Mouse (Mus musculus) 3T3-L1 (cell line): Measurements from ENCODE around the gene Trafd1.

Experiments
- DNase-seq: peaks from one replicate; pipeline ENCODE4 v3.0.0-alpha.2; 2015; ENCODE audit warnings: low read depth, low spot score

Trafd1 gene

DNA sequence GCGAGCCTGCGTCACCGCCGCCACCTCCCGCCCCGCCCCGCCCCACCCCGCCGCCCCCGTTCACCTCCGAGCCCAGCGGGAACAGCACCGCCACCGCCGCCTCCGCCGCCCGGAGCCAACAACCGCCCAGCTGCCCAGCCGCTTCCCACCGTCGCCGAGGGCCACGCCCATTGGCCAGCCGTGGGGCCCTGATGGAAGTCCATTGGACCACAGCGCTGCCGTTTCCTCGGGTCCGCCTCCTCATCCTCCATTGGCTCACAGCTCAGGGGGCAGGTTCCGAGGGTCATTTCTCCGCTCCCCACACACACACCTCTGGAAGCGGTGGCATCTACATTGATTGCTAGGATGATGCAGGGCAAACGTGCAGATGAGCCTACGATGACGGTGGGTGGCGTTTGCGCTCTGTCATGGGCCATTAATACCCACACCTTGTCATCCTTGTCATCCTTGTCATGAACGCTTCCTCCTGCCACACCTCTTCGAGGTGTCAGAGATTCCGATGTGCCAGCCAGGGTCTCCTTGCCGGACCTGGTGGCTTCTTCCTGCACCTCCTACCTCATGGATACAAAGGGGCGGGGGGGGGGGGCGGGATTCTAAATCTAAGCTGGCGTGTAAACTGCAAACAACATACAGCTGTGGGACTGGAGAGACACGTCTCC, at the start of gene Trafd1:
TSS of gene Trafd1 (minus strand) at position 172 of the 659 bp plus-strand sequence.
- peak; percentile 97 for DNase-seq

DNA sequence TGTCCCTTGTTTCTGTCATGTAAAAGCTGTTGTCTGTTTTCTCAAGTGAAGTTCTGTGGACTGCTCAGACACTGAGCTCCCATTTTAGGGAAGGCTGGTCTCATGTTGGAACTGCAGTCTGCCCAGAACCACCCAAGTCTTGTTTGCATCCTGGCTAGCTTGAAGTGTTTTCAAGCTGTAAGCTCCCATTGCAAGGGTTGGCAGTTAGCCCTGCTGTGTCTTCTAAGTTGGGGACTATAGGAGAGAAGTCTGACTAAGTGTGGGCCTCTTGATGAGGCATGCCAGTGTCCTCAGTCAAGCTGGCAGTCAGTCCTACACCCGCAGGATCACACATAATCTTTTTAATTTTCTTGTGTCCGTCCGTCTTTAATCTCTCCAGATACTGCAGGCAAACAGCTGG, 43.5 kb upstream of the Trafd1 start:
- DNase-seq: no peak

DNA sequence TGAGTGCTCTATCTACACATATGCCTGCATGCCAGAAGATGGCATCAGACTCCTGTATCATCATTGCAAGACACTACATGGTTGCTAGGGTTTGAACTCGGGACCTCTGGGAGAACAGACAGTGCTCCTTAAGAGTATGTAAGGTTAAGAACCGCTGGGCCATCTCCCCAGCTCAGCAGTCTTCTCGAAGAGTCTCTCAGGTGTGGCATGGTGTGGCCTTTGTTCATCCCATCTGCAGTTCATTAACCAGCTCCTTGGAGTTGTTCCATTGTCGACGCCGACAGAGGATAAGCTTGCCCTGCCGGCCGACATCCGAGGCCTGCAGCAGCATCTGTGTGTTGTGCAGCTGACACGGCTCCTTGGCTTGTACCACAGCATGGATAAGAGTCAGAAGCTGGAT, 37.9 kb upstream of the Trafd1 start:
- DNase-seq: no peak

DNA sequence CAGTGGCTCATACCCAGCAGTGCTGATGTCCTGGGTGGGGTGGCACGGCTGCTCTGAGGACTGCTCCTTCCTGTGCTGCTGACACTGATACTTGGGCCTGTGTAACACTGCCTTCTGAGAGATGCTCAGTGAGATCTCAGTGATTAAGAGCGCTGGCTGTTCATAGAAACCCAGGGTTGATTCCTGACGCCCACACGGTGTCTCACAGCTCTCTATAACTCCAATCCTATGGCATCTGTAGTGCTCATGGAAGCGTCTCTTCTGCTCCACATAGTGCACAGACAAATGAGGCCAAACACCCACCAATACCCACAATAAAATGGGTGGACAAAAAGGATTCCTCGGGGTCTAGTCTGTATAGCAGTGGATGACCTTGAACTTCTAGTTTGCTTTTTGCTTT, 37.4 kb upstream of the Trafd1 start:
- no peak for DNase-seq

DNA sequence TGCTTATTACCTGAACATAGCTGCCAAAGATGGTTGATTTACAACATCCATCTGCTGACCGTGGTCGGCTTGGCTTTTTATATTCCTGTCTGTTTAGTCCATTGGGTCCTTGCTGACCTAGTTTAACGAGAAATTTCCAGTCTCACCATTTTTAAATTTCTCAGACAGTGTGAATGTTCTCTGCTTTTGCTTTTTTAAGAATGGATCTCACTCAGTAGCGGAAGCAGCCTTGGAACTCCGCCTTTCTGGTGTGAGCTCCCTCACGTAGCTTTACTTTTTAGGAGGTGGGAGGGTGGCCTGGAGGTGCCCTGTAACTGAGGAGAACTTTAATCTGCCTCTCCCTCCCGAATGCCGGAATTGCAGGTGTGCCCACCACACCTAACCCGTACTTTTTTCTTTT, 35.3 kb upstream of the Trafd1 start:
- no peak for DNase-seq

DNA sequence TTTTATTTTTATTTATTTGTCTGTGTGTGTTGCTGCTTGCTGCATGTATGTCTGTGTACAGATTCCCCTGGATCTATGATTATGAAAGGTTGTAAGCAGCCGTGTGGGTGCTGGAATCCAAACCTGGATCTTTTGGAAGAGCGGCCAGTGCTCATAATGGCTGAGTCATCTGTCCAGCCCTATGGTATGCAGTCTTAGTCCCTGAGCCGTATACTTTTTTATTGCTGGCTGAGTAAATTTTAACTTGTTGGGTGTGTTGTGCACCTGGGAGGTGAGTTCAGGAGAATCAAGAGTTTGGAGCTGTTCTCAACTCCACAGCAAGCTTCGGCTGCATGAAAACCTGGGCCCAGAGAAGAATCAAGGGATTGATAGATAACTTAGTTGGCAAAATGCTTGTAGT, 25.5 kb upstream of the Trafd1 start:
- DNase-seq: no peak

DNA sequence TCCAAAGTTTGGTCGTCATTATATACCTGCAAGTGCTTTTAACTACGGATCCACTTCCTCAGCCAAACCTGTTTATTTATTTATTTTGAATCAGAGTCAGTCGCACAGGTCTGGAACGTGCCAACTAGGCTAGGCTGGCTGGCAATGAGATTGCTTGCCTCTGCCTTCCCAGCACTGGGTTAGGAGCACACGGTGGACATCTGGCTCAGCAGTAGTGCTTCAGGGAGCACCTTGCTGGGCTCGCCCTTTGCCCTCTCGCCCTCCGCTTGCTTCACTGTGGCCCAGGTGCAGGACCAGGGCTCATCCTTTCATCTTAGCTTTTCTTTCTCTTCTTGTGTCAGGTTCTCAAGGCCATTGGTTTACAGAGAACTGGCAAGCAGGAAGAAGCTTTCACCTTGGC, 22.4 kb upstream of the Trafd1 start:
- DNase-seq: no peak

DNA sequence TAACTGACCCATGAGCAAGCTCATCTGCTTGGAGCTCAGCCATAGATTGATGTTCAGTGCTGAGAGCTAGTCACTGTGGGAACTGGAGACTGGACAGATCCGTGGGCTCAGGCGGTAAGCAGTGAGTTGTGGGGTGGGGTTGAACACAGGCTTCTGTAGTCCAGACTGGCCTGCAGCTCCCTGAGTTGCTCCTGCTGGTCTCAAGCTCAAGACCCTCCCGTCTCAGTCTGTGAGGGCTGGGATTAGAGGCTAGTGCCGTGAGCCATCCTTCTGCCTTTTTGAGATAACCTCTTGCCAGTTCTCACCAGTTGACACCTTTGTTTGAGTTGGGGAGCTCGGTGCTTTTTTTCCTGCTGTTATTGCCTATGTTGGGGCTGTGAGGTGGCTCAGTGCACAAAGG, 15.4 kb upstream of the Trafd1 start:
- DNase-seq: peak; percentile 49

DNA sequence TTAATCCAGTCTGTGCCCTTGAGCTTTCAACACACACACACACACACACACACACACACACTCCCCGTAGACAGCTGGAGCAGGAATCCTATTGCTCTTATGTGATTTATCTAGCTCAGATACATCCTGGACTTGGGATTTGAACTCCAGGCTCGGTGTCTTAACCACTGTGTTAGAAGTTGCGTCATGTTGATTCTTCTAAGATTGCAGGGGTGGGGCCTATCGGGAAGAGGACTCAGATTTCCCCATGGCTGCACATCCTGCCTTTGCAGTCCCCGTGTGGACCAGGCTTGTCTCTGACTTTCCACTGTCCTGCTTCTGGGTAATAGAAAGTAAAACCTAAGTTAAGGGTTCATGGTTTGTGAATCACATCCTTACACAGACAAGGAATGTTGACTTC, 14.6 kb upstream of the Trafd1 start:
- peak; percentile 72 for DNase-seq

DNA sequence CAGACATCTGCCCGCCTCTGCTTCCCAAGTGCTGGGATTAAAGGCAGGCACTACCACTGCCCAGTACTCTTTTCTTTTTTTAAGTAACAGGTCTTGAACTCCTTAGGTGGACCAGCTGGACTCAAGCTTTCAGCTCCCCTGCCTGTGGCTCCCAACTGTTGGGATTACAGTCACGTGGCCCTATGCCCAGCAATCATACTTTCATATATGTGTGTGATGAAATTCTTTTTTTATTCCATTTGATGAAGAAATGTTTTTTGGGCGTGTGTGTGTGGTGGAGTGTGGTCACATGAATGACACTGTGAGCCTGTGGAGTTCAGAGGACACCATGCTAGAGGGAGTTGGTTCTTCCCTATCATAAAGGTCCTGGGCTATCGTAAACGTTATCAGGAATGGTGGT, 14.1 kb upstream of the Trafd1 start:
- peak; percentile 61 for DNase-seq

DNA sequence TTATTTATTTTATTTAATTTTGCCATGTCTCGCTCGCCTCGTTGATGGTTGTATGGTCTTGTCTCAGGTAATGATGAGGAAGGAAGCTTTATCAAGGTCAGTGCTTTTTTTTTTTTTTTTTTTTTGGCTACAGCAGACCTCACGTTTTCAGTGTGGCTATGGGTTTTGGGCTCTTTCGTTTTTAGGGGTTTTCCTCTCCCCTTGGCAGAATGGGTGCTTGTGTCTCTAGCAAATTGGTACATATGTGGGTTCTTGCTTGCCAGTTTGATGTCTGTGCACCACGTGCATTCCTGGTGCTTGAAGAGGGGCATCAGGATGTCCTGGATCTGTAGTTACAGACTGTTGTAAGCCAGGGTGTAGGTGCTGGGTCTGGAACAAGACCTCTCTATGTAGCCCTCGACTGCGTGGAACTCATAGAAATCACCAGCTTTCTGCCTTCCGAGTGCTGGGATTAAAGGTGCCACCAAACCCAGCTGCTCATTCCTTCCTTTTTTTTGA, 13.6 kb upstream of the Trafd1 start:
- peak; percentile 32 for DNase-seq

DNA sequence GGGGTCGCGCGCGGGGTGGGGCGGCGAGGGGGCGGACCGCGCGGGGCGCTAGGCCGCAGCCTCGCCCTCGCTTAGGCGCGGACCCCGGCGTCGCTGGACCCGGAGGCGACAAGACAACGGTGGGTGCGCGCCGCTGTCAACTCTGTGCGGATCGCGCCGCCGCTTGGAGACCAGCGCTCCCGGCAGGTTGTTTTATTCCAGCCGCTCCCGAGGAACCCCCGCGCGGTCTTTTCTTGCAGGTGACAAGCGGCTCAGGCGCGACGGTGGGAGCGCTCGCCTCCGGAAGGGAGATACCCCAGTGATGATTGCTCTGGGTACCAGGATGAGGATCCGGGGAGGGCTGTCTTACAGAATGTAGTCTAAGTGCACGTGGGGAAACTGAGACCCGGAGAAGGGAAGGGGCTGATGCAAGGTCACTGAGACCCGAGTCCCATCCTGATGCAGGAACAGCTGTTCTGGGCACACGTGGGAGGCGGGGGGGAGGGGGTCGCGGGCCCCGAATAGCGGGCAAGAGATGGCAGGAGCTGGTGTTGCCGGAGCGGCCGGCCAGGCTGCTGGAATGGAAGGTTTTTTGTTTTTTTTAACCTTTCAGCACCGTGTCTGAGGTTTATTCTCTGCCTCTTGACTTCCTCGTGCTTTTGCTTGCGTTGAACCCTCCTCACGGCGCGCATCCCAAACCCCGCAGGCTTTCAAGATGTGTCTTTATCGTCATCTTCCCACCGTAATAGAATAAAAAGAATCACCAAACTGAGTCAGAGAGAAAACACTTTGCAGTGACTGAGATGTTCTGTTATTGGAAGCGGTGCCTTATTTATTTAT, 12.9 kb upstream of the Trafd1 start:
- DNase-seq: peak; percentile 50

DNA sequence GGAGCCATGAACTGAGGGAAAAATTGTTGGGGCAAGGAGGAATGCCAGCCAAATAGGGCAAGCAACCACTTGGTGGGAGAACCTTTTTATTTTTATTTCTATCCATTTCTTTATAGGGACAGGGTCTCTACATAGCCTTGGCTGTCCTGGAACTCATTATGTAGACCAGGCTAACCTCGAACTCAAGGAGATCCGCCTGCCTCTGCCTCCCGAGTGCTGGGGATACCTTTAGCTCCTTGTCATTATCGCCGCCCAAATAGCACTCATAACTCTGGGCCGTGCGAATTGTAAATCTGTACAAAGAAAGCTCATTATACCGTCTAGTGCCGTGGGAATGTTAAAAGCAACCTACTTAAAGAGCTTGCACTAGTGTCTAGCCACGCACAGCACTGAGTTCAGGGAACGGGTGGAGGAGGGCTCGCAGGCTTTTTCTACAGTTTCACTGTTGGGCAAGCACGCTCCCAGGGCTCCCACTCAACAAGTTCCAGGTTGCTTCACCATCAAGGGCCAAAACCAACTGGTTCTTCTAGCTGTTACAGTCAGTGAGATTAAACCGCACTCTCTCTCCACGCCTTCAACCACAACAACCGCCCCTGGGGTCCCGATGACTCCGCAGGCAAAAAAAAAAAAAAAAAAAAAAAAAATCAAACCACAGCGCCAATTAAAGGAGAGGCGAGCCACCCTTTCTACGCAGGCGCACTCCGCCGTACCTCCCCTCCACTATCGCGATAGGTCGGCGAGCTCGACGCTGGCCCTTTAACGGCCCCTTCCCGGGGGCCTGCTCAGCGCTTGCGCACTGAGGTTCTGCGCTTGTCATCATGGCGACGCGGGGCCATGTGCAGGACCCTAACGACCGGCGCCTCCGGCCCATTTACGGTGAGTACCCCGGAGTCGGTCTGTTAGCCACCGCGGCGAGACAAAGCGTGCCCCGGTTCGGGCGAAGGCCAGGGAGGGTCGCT, 12.0 kb upstream of the Trafd1 start, which contains the start of gene Naa25:
TSS of gene Naa25 (plus strand) at position 750 of the 959 bp plus-strand sequence.
- peak; percentile 99 for DNase-seq

DNA sequence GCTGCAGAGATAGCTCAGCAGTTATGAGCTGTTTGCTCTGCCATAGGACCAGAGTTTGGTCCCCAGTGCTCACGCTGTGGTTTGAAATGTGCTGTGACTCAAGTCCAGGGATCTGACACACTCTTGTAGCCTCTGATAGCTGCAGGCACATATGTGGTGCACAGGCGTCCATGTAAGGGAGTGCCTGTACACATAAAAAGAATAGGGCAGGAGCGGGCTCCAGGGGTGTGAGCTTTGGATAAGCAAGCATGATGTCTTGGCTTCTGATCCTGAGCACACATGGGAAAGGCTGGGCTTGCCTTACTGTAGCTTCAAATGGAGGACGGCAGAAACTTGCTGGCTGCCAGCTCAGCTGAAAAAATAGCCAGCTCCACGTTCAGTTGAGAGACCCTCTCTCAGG, 10.2 kb upstream of the Trafd1 start:
- no peak for DNase-seq

DNA sequence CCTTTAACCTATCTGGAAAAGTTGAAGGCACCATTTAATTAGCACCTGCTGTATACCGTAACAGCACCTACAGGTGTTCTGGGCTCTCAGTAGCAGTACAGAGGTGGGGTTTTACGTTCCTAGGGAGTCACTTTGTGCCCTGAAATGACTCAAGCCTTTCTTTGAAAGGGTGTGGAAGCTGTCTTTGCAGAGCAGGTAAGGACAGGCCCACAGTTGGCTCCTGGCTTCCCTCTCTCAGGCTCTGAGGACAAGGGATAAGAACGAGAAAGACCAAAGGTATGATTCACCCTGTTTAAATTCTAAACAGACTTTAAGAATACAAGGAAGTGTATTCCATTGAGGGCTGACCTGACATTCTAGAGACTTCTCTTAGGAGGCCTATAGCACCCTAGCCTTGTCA, 8.0 kb upstream of the Trafd1 start:
- DNase-seq: no peak

DNA sequence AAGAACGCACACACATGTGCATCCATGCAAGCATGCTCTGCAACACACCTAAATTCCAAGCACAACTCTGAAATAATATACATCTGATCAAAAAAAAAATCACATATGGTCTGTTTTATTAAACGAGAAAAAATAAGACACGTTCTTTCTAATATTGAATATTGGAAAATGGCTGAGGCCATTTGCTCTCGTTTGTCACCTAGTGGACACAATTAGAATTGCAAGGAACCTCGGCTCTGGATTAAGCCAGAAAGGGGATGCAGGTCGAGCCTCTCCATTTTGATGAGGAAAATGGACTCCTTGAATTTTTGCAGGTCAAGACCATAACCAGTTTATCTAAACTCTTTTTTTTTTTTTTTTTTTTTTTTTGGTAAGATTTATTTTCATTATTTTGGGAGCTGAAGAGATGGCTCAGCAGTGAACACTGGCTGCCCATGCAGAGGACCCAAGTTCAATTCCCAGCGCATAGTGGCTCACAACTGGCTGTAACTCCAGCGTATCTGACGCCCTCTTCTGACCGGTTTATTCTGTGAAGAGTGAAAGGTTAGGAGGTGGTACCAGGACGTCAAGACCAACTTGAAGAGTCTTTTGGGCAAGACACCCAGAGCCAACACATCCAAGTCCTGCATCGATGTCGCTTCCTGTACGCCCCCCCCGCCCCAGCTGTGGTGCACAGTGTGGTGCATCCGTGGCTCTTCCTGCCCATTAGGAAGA, 7.4 kb upstream of the Trafd1 start:
- peak; percentile 76 for DNase-seq

DNA sequence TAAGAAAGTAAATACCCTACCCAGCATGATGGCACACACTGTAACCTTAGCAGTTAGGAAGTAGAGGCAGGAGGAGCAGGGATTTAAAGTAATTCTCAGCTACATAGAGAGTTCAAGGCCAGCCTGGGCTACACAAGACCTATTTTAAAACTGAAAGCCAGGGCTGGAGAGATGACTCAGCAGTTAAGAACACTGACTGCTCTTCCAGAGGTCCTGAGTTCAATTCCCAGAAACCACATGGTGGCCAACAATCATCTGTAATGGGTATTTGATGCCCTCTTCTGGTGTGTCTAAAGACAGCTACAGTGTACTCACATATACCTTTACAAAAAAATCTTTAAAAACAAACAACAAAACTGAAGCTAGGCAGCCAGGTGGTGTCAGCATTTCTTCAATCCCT, 4.3 kb upstream of the Trafd1 start:
- peak; percentile 68 for DNase-seq

DNA sequence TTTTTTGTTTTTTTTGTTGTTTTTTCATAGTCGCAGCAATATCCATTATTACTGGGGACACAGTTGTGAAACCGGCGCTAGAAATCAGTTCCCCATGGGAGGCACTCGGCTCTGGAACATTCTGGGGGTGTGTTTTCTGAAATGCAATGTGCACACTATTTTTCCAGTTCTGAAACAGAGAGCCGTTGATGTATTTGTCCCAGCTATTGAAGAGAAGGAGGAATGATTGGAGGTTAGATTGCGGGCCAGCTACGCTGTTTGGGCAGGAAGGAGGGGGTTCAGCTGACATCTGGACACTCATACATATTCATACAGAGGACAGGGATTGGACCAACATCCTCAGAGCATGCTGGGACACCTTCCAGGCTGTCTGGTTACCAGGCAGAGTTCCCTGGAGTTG, 3.7 kb upstream of the Trafd1 start:
- DNase-seq: peak; percentile 31

DNA sequence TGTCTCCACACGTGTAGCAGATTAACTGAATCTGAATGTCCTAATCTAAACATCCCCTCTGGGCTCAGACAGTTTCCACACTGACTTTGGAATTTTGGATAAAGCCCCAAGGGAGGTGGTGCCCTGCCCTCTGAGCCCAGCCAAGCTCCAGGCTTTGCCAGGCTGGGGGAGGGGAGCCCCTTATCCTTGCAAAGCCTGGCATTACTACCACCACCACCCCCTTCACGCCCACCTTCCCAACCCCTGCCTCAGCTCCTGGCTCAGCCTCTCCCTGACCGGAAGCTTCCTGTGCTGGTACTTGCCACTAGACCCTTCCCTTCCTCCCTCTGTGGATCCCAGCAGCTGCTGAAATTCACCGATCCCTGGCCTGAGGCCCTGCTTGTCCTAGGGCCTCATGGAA, 1.7 kb upstream of the Trafd1 start:
- DNase-seq: peak; percentile 88

DNA sequence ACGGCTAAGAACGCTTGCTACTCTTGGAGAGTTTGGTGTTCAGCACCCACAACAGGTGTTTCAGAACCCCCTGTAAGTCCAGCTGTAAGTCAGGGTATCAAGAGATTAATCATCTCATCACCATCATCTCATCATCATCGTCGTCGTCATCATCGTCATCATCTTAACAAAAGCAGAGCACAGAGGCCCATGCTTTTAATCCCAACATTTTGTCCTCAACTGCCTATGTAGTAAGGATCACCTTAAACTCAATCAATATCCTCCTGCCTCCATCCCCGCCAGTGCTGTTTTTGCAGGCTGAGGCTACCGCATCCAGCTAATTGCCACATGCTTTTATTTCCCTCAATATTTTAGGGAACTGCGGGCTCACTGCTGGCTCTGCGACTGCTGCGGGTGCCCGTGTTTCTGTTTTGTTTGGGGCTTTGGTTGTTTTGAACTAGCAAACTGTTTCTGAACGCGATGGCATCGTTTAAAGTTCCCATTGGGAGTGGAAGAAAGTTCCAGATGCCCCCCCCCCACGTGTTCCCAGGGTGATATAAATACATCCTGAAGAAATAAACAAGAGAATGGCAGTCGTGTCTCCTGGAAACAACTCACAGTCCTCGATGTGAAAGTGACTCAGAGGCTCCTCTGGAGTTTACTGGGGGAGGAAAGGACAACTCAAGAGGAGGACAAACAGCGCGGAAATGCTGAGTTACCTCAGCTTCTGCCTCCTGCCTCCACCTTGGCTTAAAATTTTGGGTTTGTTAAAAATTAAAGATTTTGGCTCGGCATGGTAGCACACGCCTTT, 883 bp upstream of the Trafd1 start:
- DNase-seq: peak; percentile 83
